Mouse (Mus musculus): ENCODE data around the gene Atg2b. TPM values are rescaled to one million over a fixed set of nuclear protein-coding genes. Genes with fewer than 3 reads are reported as not detected.

The Atg2b gene
- polyA plus RNA-seq, 1 experiment, result 9.4 TPM

DNA sequence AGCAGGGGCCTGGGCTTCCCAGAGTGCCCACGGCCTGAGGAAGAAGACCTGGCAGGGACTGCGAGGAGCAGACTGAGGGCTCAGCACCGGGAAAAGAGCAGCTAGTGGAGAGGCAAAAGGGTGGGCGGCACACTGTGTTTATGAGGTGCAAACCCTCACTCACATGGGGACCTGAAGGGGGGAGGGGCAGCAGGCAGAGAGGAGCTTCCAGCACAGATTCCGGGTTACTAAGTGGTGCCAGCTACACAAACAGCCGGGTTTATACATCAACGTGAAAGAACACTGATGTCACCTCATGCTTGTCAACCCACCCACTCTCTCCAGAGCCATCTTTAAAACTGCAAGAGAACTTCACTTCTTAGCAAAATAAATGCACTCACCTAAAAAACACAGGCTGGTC, 59.2 kb downstream of the Atg2b start:
- Histone ChIP-seq H3K4me1 (ENCODE audit: control insufficient read depth, insufficient read depth, insufficient read length, low read length) (no peaks in the 10 kb centered on the region), H3K27ac (replicated peaks; ENCODE audit: low read depth, low read length) (no peak overlapping the region), H3K4me3 (ENCODE audit: insufficient read depth, low read depth, low read length) (no peak overlapping the region)

DNA sequence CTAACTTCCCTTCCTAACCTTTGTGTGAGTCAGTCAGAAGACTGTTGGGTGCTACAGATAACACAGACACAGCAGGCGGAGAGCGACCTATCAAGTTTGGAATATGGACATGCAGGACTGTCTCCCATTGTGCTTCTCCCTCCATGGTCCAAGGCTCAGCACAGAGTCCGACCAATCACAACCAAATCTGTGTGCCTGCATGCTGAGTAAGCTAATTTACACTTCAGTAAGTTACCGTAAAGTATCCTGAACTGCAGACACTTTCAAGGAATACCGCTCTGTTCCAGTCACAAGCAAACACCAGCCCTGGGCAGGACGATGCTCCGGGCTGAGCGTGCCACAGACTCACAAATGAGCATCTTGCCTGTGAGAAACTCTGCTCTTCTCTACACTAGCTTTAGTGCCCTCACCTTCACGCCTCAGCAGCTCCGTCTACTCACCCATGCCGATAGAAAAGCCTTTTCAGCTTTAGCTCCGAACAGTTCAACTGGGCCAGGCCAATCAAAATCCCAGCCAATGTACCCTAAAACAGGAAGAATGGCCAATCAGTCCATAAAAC, 62.0 kb downstream of the Atg2b start:
- H3K27ac ChIP-seq (replicated peaks; ENCODE audit: low read depth, low read length), result no peak overlapping the region
- no peaks in the 10 kb centered on the region for H3K4me1 ChIP-seq (ENCODE audit: control insufficient read depth, insufficient read depth, insufficient read length, low read length)
- no peak overlapping the region for H3K4me3 ChIP-seq (ENCODE audit: insufficient read depth, low read depth, low read length)

DNA sequence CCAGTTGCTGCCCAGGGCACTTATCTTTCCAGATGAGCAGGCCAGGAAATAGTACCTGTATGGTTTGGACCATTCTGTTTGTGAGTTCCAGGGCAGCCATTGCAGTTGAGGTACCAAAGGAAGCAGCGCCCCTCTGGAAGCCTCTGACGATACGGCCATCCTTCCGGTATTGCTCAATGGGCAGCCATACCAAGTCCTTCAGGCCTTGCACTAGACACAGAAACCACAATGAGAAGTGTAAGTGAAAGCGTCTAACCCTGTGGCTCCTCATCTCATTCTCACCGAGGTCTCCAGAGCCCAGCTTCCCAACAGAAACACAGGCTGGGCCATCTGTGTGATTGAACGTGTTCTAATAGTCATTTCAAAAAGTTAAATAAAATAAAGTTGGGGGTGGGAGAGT, 63.0 kb downstream of the Atg2b start:
- Histone ChIP-seq H3K4me3 (ENCODE audit: insufficient read depth, low read depth, low read length) (no peak overlapping the region), H3K27ac (replicated peaks; ENCODE audit: low read depth, low read length) (no peak overlapping the region), H3K4me1 (ENCODE audit: control insufficient read depth, insufficient read depth, insufficient read length, low read length) (no peaks in the 10 kb centered on the region)

DNA sequence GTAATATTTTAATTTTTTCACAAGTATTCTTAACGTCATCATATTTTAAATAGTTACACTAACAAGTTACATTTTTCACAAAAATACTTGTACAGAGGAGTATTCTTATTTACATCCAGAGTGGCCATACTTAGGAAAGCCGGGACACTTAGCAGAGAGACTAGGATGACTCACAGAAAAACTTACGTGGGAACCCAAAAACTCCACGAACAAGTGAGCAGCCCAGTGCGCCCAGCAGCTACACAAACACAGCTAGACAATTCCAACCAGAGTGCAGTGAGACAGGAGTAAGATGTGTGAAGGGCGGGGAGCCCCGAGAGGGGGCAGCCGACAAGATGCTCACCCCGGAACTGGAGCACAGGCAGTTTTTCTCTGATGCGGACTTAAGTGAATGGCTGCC, 71.5 kb downstream of the Atg2b start:
- no peak overlapping the region for H3K27ac ChIP-seq (replicated peaks; ENCODE audit: low read depth, low read length)
- no peaks in the 10 kb centered on the region for H3K4me1 ChIP-seq (ENCODE audit: control insufficient read depth, insufficient read depth, insufficient read length, low read length)
- no peak overlapping the region for H3K4me3 ChIP-seq (ENCODE audit: insufficient read depth, low read depth, low read length)

DNA sequence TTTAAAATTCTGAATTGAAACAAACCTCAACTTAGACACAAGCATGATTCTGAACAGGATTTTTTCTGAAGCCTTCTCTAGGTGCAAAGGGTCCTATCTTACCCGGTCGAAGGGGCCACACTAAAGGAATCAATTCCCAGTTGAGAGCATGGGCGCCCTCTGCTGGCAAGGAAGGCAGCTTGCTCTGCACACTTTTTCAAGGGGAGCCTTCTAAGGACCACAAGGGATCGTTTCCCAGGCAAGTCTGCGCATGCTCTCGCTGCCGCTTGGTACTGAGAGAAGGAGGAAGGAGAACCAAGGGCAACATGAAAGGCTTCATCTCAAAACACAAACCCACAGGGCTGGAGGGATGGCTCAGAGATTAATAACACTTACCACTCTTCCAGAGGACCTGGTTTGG, 73.3 kb downstream of the Atg2b start:
- Histone ChIP-seq H3K4me3 (ENCODE audit: insufficient read depth, low read depth, low read length) (no peak overlapping the region), H3K27ac (replicated peaks; ENCODE audit: low read depth, low read length) (no peak overlapping the region), H3K4me1 (ENCODE audit: control insufficient read depth, insufficient read depth, insufficient read length, low read length) (no peaks in the 10 kb centered on the region)

DNA sequence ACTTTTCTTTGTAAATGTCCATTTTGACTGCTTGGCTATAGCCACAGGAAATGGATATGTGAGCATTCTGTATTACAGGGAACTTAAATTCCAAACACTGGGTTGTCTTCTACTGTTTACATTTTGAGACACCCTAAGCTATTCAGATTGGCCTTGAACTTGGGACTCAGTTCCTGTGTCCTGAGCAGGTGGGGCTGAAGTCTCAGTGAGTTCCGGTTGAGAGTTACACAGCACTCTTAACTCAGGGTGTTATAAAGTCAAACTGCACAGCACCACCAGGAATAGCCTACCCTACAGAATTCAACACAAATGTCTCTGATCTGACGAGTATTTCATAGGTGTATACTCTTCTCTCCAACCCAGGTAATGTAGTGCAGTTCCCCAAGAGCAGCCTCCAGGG, 74.0 kb downstream of the Atg2b start:
- H3K27ac ChIP-seq (replicated peaks; ENCODE audit: low read depth, low read length), result no peak overlapping the region
- no peak overlapping the region for H3K4me3 ChIP-seq (ENCODE audit: insufficient read depth, low read depth, low read length)
- H3K4me1 ChIP-seq (ENCODE audit: control insufficient read depth, insufficient read depth, insufficient read length, low read length), result no peaks in the 10 kb centered on the region

DNA sequence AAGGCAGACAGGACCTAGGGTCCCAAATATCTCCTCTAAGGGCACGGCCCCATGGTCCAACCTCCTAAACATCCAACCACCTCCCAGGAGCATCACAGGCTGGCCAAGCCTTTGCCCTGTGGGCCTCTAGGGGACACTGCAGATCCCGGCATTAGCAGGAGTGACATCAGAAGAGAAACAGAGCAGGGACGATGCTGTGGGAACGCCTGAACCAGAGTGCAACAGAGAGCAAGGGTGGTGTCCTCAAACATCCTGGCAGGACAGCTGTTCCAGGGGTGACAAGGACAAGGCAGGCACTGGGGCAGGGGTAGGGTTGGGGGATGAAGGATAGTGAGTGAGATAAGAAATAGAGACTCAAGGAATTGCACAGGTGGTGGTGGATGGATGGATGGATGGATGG, 78.1 kb downstream of the Atg2b start:
- Histone ChIP-seq H3K4me1 (ENCODE audit: control insufficient read depth, insufficient read depth, insufficient read length, low read length) (no peaks in the 10 kb centered on the region), H3K27ac (replicated peaks; ENCODE audit: low read depth, low read length) (no peak overlapping the region), H3K4me3 (ENCODE audit: insufficient read depth, low read depth, low read length) (no peak overlapping the region)

DNA sequence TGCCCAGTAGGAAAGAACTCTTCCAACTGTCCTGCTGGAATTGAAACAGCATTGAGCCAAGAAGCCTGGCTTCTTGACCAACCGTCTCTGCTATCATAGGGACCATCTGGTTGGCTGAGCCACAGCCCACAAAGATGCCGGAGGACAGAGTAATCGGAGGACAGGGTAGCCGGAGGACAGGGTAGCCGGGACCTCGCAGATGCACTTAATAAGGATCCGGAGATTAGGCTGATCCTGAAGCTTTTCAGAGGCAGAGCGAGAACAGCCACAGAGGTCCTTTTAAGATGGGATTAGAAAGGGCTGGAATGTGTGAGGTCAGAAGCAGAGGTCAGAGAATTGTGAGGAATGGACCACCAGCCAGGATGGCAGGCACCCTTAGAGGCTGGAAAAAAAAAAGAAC, 79.8 kb downstream of the Atg2b start:
- Histone ChIP-seq H3K27ac (replicated peaks; ENCODE audit: low read depth, low read length) (no peak overlapping the region), H3K4me3 (ENCODE audit: insufficient read depth, low read depth, low read length) (no peak overlapping the region), H3K4me1 (ENCODE audit: control insufficient read depth, insufficient read depth, insufficient read length, low read length) (no peaks in the 10 kb centered on the region)

DNA sequence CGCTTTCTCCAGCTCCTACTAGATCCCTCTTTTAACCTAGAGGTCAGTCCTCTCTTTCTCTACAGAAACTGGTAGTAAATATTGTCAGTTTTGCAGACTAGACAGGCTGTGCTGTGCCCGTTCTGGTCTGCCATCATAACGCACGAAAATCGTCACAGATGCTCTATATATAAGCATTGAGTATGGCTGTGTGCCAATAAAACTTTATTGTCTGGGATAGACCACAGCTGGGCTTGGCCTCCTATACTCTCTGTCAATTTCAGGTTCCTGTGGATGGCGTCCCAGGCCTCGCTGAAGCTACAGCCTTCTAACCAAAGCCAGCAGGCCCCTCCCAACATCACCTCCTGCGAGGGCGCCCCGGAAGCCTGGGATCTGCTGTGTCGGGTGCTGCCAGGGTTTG, 81.1 kb downstream of the Atg2b start:
- Histone ChIP-seq H3K27ac (replicated peaks; ENCODE audit: low read depth, low read length) (no peak overlapping the region), H3K4me1 (ENCODE audit: control insufficient read depth, insufficient read depth, insufficient read length, low read length) (no peaks in the 10 kb centered on the region), H3K4me3 (ENCODE audit: insufficient read depth, low read depth, low read length) (no peak overlapping the region)

DNA sequence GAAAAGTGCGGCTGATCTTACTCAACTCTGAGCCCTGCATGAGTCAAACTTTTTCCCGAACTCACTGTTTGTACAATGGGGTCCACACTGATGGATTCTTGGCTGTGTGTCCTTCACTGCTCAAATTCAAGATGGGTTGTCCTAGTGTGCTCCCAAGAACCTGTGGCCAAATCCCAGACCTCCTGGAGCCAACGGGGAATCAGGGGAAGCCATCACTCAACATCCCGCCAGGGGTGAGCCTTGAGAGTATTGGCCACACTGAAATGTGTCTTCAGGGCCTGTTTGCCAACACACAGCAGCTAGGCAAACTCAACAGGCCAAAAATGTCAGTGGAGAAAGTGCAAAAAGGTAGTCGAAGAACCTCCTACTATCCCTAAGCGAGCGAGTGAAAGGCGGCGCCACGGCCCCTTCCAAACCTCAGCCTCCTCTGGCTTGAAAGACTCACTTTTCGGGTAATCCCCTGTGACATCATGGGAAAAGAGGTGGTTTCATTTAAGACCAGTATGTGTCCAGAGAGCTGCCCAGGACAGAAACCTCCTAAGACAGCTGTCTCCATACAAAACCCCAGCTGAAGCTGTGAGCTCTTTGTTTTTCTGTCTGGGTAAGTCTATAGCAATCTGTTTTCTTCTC, 82.3 kb downstream of the Atg2b start, which contains the start of gene Bdkrb1:
Bdkrb1 (plus strand) TSS at position 505 of the 630 bp plus-strand sequence.
- Histone ChIP-seq H3K4me3 (ENCODE audit: insufficient read depth, low read depth, low read length) (no peak within 1 kb of the TSS), H3K27ac (replicated peaks; ENCODE audit: low read depth, low read length) (no peak within 1 kb of the TSS), H3K4me1 (ENCODE audit: control insufficient read depth, insufficient read depth, insufficient read length, low read length) (no peaks in the 10 kb centered on the region)

DNA sequence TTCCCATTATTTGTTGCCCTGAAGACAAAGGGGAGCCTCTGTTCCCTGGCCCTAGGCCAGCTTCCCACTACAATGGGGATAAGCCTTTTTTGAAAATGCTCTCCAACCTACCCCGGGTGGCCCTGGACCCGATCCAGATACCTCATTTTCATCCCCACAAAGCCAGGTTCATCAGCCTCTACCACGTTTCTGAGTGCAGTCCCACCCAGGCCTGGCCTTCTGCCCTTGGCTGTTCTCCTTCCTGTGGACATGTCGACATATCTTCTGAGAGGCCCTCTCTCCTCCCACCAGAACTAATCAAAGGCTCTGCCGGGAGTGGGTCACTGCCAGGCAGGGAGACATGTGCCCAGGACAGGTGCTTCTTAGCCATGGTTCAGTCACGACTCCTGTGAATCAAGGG, 83.4 kb downstream of the Atg2b start:
- no peaks in the 10 kb centered on the region for H3K4me1 ChIP-seq (ENCODE audit: control insufficient read depth, insufficient read depth, insufficient read length, low read length)
- no peak overlapping the region for H3K4me3 ChIP-seq (ENCODE audit: insufficient read depth, low read depth, low read length)
- no peak overlapping the region for H3K27ac ChIP-seq (replicated peaks; ENCODE audit: low read depth, low read length)

DNA sequence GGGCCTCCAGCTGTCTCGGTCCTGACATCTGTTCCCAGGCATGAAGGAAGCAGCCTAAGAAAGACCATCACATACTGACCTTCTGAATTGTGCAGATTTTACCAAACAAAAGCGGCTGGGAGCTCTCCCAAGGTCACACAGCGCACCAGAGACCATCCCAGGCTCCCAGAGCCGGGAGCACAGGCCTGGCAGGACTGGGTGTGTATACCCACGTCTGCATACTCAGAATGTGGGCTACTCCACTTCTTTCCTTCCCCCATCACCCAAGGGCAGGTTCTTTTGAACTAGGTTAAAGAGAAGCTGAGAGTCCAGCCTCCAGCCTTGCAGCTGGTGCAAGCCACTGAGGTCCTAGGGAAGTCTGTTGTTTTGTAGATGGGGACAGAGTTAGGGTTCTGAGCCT, 85.9 kb downstream of the Atg2b start:
- no peak overlapping the region for H3K27ac ChIP-seq (replicated peaks; ENCODE audit: low read depth, low read length)
- H3K4me1 ChIP-seq (ENCODE audit: control insufficient read depth, insufficient read depth, insufficient read length, low read length), result no peaks in the 10 kb centered on the region
- H3K4me3 ChIP-seq (ENCODE audit: insufficient read depth, low read depth, low read length), result no peak overlapping the region

DNA sequence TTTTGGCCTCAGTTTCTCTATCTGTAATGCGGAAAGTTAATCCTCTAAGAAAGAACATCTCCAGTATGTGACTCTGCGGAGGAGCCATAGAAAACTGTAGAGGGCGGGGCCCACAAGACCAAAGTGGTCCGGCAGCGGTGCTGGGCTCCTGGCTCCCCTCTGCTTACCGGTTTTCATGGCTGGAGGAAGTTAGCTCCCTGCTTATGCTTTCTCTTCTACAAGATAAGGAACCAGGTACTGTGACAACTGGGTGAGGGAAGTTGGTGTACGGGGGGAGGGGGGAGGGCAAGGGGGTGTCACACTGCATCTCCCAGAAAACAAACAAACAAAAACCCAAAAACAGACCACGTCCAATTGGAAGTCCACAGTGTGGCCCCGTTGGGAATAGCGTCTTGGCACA, 86.5 kb downstream of the Atg2b start:
- Histone ChIP-seq H3K27ac (replicated peaks; ENCODE audit: low read depth, low read length) (no peak overlapping the region), H3K4me3 (ENCODE audit: insufficient read depth, low read depth, low read length) (no peak overlapping the region), H3K4me1 (ENCODE audit: control insufficient read depth, insufficient read depth, insufficient read length, low read length) (no peaks in the 10 kb centered on the region)

DNA sequence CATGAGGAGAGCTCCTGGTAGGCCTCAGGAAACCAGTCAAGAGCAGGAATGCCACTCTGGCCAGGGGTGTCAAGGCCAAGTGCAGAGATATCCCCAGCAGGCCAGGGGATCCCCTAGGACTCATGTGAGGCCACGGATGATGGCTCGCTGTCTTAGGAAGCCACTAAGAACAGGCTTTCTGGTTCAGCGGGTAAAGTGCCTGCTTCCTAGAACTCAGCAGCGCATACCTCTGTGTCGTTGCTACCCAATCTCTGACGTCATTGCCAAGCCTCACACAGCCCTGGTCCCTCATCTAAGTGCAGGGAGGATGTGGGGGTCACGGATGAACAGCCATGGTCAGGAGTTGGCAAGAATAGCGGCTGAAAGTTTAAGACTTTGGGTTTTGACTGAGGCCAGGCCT, 87.9 kb downstream of the Atg2b start:
- no peaks in the 10 kb centered on the region for H3K4me1 ChIP-seq (ENCODE audit: control insufficient read depth, insufficient read depth, insufficient read length, low read length)
- H3K27ac ChIP-seq (replicated peaks; ENCODE audit: low read depth, low read length), result no peak overlapping the region
- H3K4me3 ChIP-seq (ENCODE audit: insufficient read depth, low read depth, low read length), result no peak overlapping the region

DNA sequence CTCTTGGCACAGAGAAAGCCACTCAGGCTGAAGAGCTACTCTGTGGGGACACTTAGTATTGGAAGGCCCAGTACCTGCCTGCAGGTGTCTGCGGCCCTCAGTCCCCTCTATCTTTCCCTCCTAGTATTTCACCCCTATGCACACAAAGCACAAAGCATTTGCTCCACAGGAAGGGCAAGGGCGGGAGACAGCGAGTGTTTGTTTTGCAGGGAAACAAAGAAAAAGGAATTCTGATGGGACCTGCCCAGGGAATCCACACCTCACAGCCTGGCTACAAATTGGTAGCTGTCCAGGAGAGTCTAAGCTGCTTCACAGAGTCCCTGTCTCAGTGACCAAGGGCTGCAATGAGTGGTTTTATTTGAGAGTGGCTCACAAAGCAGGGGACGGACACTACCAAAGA, 91.5 kb downstream of the Atg2b start:
- no peaks in the 10 kb centered on the region; the same call in 1 of the 2 replicates for H3K4me1 ChIP-seq (ENCODE audit: control insufficient read depth, insufficient read depth, insufficient read length, low read length)
- no peak overlapping the region for H3K4me3 ChIP-seq (ENCODE audit: insufficient read depth, low read depth, low read length)
- H3K27ac ChIP-seq (replicated peaks; ENCODE audit: low read depth, low read length), result no peak overlapping the region

DNA sequence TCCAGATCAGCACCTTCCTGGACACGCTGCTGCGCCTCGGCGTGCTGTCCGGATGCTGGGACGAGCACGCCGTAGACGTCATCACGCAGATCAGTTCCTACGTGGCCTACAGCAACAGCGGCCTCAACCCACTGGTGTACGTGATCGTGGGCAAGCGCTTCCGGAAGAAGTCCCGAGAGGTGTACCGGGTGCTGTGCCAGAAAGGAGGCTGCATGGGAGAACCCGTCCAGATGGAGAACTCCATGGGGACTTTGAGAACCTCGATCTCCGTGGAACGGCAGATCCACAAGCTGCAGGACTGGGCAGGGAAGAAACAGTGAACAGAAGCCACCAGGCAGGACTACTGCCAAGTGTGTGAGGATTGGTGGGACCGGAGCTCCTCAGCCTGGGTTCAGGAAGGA, 92.7 kb downstream of the Atg2b start:
- Histone ChIP-seq H3K4me3 (ENCODE audit: insufficient read depth, low read depth, low read length) (no peak overlapping the region), H3K27ac (replicated peaks; ENCODE audit: low read depth, low read length) (no peak overlapping the region), H3K4me1 (ENCODE audit: control insufficient read depth, insufficient read depth, insufficient read length, low read length) (no peaks in the 10 kb centered on the region; the same call in 1 of the 2 replicates)
